Mouse (Mus musculus): ENCODE results near the gene Tex2. TPM values are rescaled to one million over a fixed set of nuclear protein-coding genes. Genes with fewer than 3 reads are reported as not detected.

Gene Tex2
- total RNA-seq, 2 experiments from 2014 or later = 37.6 to 45.2 TPM

DNA sequence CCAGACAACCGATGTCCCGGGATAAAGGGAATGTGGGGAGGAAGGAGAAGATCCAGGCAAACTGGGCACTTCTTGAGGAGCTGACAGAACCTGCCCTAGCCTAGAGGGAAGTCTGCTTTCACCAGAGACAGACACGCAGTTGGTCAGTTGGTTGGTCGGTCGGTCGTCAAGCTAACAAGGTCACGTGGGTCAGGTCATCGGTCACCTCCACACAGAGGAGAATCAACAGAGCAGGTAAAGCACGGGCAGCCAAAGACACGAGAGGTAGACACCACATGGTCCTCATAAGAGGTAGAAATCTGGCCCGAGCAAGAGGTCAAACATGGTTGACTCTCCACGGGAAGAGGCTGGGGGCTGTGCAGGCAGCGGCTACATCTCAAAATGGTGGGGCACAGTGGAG lies 70.2 kb downstream of the Tex2 start:
- no peak for DNase-seq

GRCm38 (mm10) chr11:106542385-106542784 lies 70.8 kb downstream of the Tex2 start:
- no peak for DNase-seq

GRCm38 (mm10) chr11:106540506-106541268 lies 72.5 kb downstream of the Tex2 start:
- DNase-seq = no peak

DNA sequence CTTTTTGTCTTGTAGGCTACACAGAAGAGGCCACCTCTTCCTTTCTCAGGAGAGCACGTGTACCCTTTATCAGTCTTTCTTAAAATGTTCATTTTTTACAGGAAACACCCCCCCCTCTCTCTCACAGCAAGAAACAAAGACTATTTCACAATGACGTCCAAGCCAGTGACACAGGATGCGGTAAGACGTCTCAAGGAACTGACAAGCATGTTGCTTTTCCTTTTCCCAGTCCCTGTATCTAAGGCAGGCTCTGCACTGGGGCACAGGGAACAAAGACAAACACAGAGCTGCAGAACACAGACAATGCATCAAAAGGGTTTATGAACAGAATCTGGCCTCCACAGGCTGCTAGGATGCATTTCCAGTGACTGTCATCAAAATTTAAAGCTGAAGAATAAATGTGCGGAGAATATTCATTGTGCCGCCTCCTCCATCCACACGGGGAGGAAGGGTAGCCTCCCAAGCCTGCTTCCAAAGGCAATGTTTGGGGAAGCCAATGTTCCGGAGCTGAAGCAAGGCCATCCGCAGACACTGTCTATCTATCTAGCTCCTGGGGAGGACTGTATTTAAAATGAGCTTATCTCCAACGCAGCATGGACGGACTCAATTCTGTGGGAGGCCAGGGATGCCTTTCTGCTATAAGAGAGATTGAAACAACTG lies 76.8 kb downstream of the Tex2 start:
- DNase-seq = no peak

DNA sequence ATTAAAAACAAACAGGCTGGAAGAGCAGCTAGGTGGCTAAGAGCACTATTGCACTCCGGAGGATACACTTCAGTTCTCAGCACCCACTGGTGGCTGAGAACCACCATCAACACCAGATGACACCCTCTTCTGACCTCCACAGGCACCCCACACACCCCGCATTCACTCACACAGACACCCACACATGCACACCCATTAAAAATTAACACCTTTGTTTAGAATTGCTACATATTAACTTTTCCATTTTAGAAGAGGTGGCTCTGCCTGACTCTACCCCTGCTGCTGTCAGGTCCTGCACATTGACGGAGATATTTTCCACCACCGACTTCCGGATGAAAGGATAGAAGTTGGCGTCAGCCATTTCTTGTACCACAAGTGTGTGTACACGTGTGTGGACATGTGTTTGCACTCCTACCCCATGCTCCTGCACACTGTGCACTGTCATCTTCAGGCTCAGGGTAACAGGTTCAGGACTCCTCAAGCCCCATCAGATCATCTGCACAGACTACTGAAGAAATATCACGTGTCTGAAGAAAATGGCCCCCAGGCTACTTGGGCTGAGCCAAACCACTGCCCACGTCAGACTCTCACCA lies 77.5 kb downstream of the Tex2 start:
- no peak for DNase-seq

DNA sequence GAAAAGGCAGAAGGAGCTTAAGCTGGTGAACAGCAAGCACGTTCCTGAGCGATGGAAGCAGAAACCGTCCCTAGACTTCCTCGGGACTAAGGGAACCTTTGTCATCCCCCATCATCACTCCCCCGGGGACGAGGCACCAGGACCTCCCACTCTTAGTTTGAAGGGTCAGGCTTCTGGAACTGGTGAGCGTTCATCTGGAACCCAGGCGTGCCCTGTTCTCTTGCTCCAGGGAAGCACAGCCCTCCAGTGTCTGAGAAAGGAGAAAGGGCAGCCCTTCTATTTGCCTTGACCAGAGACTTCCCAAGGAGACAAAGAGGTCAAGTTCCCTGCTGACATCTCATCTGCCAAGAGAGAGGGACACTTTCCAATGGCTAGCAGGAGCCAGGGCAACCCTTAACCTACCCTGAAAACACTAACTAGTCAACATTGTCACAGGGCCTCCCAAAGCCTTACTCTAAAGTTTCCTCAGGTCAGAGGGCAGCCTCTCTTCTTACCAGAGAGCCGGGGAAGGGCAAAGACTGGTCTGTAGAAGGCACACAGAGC lies 80.9 kb downstream of the Tex2 start:
- no peak for DNase-seq

- DNase-seq = no peak
These were observed 83.4 kb downstream of the Tex2 start for GRCm38 (mm10) chr11:106529786-106530185.

GRCm38 (mm10) chr11:106529113-106529512 lies 84.1 kb downstream of the Tex2 start:
- DNase-seq = no peak

DNA sequence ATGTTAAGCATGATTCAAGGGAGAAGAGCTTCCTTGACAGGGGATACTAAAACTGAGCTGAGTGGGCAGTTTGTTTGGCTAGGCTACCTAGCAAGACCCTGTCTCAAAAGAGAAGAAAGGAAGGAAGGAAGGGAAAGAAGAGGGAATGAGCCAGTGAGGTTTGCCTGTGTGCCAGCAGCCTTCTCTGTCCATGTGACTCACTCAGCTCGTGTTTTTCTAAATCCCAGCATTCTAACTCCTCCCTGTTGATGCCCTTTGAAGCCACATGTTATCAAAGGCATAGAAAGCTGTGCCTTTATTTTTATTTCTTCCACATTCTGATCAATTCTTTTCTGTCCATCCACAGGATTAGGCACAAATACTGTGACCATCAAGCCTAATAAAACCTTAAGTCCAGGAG lies 85.3 kb downstream of the Tex2 start:
- no peak for DNase-seq

DNA sequence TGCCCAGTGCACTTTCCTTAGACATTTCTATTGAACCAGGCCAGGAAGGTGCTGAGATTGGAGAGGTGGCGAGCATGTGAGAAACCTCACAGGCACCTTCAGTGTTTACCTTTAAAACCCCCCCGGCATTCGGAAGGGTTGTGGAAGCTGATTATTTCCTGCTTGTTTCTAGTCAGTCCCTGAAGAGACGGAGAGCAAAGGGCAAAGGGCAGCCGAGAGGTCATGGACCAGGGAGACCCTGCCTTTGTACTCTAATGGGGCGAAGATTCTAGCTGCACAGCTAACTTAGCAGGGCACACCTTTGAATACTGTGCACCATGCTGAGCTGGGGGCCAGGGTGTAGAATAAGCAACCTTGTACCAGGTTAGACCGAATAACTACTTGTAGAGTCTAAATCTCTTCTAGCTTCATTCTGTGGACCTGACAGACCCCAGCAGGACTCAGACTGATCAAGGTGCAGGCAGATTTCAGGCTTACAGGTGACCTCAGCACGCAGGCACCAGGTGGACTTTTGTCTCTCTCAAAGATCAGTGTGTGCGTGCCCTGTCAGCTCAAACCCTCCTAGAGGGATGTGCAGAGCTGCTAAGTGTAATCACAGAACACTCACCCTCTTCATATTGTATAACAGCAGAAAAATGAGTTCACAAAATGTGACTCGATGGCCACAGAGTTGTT lies 85.9 kb downstream of the Tex2 start:
- no peak for DNase-seq

- no peak for DNase-seq
These were observed 90.7 kb downstream of the Tex2 start for GRCm38 (mm10) chr11:106522538-106522937.

- peak; percentile 38 for DNase-seq
These were observed 91.6 kb downstream of the Tex2 start for GRCm38 (mm10) chr11:106521612-106522011.

DNA sequence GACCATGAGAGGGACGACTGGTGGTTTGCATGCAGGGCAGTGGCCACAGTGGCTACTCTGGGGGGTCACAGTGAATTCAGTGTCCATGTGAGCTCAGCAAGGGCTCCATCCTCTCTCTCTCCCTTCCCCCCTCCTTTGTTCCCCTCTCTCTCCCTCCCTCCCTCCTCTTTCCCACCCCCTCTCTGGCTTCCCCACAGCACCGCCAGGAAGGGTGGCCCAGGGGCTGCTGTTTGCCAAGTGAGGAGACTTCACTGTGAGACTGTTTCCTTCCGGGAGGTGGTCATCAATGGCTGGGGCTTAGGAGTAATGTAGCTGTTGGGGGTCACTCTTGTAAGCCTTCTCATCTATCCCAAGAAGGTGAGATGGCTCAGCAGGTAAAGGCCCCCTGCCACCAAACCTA lies 92.8 kb downstream of the Tex2 start:
- DNase-seq = no peak

DNA sequence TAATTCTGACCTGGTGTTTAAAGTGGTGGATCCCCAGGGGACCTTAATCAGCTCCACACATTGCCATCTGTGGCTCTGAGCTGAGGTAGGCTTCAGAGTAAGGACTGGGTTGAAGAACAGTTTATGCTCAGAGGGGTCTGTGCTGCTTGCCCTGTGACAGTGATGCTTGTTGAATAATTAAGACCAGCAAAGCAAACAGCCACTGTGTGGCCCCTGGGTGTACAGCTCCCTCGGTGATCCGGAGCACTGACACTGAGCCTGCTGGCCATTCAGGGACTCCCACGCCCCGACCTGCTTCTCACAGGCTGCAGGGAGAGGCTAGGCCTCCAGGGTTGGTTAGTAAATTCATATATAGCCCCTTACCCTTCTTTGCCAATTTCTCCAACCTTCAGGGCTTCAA lies 93.7 kb downstream of the Tex2 start:
- DNase-seq = no peak

- no peak for DNase-seq
These were observed 94.8 kb downstream of the Tex2 start for GRCm38 (mm10) chr11:106518391-106518790.

GRCm38 (mm10) chr11:106515079-106515745 lies 98.0 kb downstream of the Tex2 start:
- DNase-seq = no peak

- no peak for DNase-seq
These were observed 98.8 kb downstream of the Tex2 start for GRCm38 (mm10) chr11:106514446-106514845.

DNA sequence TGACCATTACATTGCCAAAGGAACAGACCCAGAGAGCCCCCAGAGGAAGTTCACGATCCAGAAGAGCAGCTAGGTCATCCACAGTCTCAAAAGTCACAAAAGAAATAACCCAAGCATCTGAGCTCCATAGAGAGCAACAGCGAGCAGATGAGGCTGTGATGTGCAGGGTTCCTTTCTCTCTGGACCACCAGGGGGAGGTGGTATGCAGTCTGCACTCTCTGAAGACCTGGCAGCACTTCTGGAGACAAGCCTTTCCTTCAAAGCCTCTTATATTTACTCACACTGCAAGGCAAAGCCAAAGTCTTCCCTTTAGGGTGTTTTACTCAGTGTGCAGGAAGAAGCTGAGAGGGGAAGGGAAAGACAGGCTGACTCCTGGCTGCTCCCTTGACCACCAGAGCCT lies 100.1 kb downstream of the Tex2 start:
- peak; percentile 81 for DNase-seq

GRCm38 (mm10) chr11:106512006-106512390 lies 101.2 kb downstream of the Tex2 start:
- no peak for DNase-seq

DNA sequence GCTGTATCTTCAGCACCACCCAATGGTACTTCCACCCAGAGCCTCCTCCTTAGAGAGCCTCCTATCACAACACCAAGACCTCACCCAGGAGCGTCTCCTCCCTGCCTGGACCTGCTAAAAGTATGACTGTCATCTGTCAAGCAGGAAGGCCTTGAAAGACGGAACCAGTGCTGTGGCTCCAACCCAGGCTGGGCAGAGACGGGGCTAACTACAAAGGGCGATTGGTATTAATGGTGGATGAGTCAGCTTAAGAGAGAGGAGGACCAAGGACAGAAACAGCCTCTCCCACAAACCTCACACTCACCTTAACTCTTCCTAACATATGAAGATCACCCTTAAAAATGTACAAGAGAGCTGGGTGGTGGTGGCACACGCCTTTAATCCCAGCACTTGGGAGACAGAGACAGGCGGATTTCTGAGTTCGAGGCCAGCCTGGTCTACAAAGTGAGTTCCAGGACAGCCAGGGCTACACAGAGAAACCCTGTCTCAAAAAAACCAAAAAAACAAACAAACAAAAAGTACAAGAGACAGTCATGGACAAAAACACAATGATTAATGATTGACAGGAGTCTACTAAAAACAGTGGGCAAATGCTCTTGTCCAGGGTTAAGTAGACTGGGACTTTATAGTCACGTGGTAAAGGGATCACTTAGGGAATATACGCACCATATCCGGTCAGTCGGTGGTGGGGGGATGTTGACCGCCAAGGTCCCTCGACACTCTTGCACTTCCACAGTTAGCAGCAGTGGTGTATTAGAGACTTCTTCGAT lies 101.8 kb downstream of the Tex2 start:
- DNase-seq = no peak

DNA sequence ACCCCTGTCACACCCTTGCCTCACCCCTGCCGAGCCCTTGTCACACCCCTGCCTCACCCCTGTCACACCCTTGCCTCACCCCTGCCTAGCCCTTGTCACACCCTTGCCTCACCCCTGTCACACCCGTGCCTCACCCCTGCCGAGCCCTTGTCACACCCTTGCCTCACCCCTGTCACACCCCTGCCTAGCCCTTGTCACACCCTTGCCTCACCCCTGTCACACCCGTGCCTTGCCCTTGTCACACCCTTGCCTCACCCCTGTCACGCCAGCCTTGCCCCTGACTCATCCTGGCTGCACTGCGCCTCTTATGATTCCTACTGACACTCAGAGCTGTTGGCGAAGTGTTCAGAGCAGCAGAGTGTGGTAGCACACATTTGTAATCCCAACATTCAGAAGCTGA lies 105.6 kb downstream of the Tex2 start:
- no peak for DNase-seq

GRCm38 (mm10) chr11:106506211-106506610 lies 107.0 kb downstream of the Tex2 start:
- DNase-seq = no peak

Data from heart, postnatal 4 days (tissue).